Mouse (Mus musculus) heart, postnatal 36 days (tissue): ENCODE data around the gene Aoc3. TPM values are rescaled to one million over a fixed set of nuclear protein-coding genes. Genes with fewer than 3 reads are reported as not detected.

Source experiments
- DNase-seq, 2 experiments: peaks; one replicate each; pipeline ENCODE4 v3.0.0; 2021 to 2022
- intact Hi-C: fragments of 180-260 bp; cut with DNase I; formaldehyde crosslinking; loops from one replicate; pipeline ENCODE4 v1.15.1; 2025
- total RNA-seq, 2 experiments: library from RNA; stranded (reverse); gene quantifications; 2 replicates each; pipeline ENCODE4 v1.2.3; 2021

Gene Aoc3
- 10 to 100 TPM; 13.5 to 16.7 TPM for total RNA-seq

GRCm38 (mm10) chr11:101330371-101330924 lies at the start of gene Aoc3:
TSS of gene Aoc3 (plus strand) at chr11:101330605.
- intact Hi-C loops, result no loop called here
- peak; percentile 38 to 53 for DNase-seq

DNA sequence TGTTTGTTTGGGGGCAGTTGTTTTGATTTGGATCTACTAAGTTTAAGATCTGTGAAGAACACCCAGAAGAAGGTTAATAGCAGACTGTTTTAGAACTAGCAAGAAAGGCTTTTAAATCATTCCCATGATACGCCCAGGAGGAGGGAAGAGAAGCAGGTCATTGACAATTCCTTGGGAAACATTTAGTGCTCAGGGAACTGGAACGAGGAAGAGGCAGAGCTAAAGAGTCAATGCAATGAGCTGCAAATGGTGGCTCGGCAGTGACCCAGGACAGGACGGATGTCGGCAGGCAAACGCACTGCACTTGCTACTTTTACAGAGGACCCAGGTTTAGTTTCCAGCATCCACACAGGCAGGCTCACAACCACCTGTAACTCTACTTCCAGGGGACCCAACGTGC lies 49.6 kb upstream of the Aoc3 start:
- DNase-seq, result no peak
- intact Hi-C loops, result no loop called here

GRCm38 (mm10) chr11:101282896-101283295 lies 47.5 kb upstream of the Aoc3 start:
- no peak for DNase-seq
- intact Hi-C loops, result no loop called here

DNA sequence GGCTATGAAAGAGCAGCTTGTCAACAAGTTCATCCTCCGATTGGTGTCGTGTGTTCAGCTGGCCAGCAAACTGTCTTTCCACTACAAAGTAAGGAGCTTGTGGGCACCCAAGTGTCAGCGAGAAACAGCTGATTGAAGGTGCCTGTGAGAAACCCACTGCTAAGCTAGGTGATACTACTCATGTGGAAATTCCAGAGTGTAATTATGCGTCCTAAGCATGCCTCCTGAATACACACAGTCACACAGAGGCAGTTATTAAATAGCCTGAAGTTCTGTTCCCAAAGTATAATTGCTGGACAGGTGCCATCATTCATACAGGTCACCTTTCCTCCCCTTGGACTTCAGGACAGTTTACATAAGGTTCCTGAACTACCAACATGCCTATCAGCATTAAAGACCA lies 46.6 kb upstream of the Aoc3 start:
- intact Hi-C loops, result no loop called here

GRCm38 (mm10) chr11:101287306-101287705 lies 43.1 kb upstream of the Aoc3 start:
- peak in 1 of 2 experiments; percentile 17 for DNase-seq
- intact Hi-C loops, result no loop called here

More for the DNA sequence above, 46.6 kb upstream of the Aoc3 start:
- DNase-seq, result no peak

- no peak for DNase-seq
- intact Hi-C loops, result no loop called here
Measured at GRCm38 (mm10) chr11:101291231-101291630, 39.2 kb upstream of the Aoc3 start.

DNA sequence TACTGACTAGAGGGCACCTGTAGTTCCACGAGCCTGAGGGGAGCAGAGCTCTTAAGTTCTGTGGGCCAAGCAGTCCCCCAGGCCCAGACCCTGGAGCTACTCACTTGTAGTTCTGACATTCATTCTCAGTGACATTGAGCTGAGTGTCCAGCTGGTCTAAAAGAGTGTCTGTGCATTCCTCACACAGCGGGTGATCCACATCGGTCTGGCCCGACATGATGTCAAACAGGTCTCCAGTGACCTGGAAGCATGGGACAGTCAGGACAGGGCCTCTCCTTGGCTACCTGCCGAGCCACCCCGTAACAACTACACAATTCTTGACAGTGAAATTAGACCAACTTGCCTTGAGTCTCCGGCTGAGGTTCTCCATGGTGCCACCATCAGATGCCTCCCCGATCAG lies 35.2 kb upstream of the Aoc3 start:
- intact Hi-C loops, result no loop called here

DNA sequence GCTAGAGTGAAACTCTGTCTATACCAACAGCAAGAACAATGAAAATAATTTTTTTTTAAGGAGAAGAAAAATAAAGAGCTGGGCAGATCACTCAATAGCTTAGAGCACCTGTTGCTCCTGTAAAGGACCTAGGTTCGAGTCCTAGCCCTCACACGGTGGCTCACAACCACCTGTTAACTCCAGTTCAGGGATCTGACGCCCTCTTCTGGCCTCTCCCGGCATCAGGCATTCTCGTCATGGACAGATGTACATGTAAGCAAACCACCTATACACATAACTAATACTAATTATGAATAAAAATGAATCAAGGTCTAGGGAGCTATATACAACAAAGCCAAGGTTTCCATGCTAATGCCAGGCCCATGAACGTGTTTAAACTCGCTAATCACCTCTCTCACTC lies 29.5 kb upstream of the Aoc3 start:
- intact Hi-C loops, result loop anchor here (5.0 kb wide), 1 partner anchor 204 kb away; the partner anchor contains the start of gene Psmc3ip

More for the DNA sequence above, 35.2 kb upstream of the Aoc3 start:
- no peak for DNase-seq

DNA sequence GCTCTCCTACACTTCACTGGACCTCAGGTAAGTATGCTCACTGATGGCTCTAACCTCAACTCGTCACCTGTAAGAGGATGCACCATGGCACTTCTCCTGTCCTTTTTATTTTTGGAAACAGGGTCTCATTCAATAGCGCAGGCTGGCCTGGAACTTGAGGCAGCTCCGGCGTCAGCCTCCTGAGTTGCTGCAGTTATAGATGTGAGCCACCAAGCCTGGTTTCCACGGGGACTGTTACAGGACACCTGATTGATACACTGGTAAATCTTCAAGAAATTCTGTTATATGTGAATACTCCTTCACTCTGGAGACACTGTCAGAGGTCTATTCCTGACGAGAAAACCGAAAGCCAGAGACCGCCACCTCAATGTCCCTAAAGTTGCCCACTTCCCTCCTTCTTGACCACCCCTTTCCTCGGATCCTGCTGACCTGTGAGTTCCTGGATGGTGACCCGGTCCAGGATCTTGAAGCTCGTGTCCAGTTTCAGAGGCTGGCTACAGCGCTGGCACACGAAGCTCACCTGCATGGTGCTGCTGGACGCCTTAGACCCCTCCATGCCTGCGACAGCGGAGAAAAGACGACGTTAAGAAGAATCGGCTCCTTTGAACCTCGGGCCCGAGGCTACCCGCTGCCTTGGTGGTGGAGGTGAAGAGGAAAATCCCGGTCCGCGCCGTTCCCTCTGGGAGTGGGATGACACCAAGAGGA lies 29.0 kb upstream of the Aoc3 start:
- DNase-seq, result no peak
- intact Hi-C loops, result loop anchor here (1.0 to 5.0 kb wide), 3 partner anchors 48 to 204 kb away; partner anchors contain the start of genes Psmc3ip and Vps25

More for the DNA sequence above, 29.5 kb upstream of the Aoc3 start:
- DNase-seq, result no peak

DNA sequence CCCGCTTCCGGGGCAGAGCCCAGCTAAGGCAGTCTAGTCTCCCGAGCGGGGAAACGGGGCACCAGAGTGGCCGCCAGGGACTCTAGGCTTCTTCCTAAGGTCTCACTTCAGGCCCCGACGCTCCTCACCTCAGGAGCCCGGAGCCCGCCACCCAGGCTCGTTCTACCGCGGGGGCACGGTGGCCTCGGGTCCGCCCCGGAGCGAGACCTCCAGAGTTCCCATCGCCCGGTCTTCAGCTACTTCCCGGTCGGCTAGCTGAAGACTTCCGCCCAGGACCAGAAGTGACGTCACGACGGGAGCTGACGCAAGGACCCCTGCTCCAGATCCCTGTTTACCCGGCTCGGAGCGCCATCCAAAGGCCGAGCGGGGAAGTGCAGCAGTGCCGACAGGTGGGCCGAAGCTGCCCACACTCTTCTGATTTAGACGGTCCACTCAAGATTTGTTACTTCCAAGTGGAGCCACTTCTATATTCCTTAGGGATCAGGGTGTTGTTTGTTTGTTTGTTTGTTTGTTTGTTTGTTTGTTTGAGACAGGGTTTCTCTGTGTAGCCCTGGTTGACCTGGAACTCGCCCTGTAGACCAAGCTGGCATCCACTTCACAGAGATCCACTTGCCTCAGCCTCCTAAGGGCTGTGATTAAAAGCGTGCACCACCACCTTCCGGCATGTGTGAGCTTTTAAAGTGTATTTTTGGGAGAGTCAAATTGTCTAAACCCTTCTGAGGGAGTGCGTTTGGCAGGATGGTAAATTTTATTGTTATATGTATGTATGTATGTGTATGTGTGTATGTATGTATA lies 28.2 kb upstream of the Aoc3 start, which contains the start of gene Becn1:
Becn1 (minus strand) TSS at position 283 of the 795 bp plus-strand sequence.
- intact Hi-C loops, result loop anchor here (1.0 to 5.0 kb wide), 3 partner anchors 49 to 205 kb away; partner anchors contain the start of genes Psmc3ip and Vps25

GRCm38 (mm10) chr11:101307744-101308143 lies 22.7 kb upstream of the Aoc3 start:
- intact Hi-C loops, result no loop called here

More for the DNA sequence above, 28.2 kb upstream of the Aoc3 start, which contains the start of gene Becn1:
- DNase-seq, result peak; percentile 95 to 99

DNA sequence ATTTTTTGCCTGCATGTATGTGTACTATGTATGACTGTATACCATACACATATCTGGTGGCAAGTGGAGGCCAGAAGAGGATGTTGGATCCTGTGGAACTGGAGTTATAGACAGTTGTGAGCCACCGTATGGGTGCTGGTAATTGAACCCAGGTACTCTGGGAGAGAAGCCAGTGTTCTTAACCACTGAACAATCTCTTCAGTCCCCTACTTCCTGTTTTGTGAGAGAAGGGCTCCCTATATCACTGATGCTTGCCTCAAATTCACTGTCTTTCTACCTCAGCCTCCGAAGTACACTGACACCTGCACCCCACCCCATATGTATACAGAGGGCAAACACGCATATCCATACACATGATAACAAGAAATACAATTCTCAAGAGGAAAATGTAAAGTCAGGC lies 19.3 kb upstream of the Aoc3 start:
- no peak for DNase-seq
- intact Hi-C loops, result no loop called here

More at GRCm38 (mm10) chr11:101307744-101308143, 22.7 kb upstream of the Aoc3 start:
- DNase-seq, result no peak

DNA sequence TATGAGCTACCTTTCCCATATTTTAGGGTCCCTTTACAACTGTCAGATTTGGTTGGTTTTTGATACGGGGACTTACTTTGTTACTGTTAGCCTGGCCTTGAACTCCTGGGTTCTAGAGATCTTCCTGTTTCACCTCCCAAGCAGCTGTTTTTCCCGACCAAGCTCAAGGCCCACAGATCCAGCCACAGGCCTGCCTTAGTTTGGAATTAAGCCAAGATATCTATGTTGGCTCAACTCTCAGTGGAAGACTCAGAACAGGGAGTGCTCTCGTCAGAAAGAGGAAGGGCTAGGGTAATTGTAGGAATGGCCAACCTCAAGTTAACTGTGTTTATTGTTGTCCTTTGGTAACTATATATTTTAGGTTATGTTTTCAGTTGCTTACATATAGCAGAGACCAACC lies 18.3 kb upstream of the Aoc3 start:
- no peak for DNase-seq
- intact Hi-C loops, result no loop called here

GRCm38 (mm10) chr11:101314567-101314966 lies 15.8 kb upstream of the Aoc3 start:
- intact Hi-C loops, result no loop called here
- DNase-seq, result no peak

DNA sequence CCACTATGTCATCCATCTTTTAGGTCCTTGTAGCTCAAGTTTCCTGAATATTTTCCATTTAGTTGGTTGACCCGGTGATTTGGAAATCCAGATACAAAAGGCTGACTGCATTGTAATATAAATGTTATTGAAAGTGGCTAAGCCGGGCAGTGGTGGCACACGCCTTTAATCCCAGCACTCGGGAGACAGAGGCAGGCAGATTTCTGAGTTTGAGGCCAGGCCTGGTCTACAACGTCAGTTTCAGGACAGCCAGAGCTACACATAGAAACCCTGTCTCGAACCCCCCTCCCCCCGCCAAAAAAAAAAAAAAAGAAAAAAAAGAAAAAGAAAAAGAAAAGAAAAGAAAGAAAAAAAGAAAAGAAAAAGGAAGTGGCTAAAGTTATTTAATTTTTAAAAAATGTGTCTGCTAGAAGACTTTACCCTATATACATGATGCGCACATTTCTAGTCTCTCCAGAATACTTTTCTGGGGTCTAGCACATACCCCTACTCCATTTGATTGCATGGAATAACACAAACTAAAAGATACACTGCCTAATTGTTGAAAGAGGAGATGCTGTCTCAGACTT lies 15.2 kb upstream of the Aoc3 start:
- intact Hi-C loops, result no loop called here
- DNase-seq, result no peak

DNA sequence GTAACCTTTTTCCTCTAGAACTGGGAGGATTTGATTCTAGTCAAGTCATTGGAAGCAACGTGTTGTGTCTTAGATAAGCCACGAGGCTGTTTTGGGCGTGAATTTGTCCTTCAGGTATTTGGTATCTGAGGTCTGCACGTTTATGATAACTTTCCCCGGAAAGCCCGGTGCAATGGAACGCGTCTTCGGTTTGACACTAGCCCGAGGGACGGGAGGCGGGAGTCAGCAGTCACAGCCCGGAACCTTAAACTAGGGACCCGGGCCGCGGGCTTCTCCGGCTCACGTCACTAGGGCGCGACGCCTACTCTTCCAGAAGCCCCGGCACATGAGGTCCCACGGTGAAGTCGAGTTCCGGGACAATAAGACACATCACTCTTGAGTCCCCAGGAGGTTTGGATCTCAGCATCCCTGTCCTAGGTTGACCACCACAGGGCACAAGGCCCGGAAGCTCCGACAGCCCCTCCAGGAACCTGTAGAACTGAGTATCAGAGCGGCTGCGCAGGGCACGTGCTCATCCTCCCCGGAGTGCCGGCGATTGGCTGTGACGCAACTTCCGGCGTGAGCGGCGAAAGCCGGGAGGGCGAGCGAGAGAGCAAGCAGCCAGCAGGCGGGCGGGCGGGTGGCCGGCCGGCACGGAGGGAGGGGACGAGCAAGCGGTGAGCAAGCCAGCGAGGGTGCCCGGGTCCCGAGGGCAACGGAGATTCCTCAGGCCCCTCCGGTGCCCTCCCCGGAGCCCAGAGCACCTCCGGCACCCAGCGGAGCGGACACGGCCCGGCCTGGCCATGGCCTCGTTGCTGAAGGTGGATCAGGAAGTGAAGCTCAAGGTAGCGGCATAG lies 14.5 kb upstream of the Aoc3 start, which contains the start of gene Psme3:
Psme3 (plus strand) TSS at position 549 of the 836 bp plus-strand sequence.
- intact Hi-C loops, result no loop called here
- peak; percentile 91 to 97 for DNase-seq

GRCm38 (mm10) chr11:101316501-101316917 lies 13.9 kb upstream of the Aoc3 start:
- intact Hi-C loops, result no loop called here
- no peak for DNase-seq

DNA sequence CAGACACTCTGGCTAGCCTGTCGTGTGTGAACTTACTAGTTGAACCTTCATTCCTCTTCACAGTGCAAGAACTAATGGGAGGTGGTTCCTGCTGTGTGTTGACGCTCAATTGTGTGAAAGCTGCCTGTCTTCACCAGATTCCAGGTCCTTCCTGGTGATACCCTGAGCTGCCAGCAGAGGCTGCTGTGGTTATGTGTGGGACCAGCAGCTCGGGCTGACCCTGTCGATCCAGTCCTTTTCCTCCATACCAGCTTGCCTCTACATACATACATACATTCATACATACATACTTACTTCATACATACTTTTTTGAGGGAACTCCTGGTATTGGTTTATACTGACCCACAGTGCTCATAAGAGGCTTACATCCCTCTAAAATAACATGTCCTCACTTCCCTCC lies 6.8 kb upstream of the Aoc3 start:
- DNase-seq, result peak; percentile 72 to 78
- intact Hi-C loops, result loop anchor here (1.0 kb wide), 1 partner anchor 72 kb away; no protein-coding TSS in a partner anchor

DNA sequence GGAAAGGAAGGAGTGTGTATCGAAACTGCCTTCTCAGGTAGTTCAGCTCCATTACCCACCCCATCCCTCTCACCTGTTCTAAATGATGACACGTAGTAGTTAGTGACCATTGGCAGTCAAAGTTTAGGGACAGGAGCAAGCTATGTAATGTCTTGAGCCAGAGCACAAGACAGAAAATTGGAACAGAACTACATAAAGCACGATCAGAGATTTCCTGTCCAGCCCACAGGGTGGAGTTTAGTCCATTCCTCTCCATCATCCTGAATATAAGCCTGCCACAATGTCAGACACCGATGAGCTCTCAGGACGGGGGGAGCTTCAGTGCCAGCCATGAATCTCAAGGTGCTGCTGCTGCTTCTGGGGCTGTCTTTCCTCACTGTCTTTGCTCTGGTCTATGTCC lies 5.6 kb upstream of the Aoc3 start, which contains the start of gene Aoc2:
Aoc2 (plus strand) TSS at position 301 of the 400 bp plus-strand sequence.
- no peak for DNase-seq
- intact Hi-C loops, result no loop called here
